Mouse (Mus musculus) mouse trophoblast stem cell (cell line): ENCODE measurements around the gene Ptma.

ENCODE experiments used
- in situ Hi-C, 2 experiments: fragments of 300-500 bp; cut with MseI, MboI; formaldehyde crosslinking; loops; 2 replicates in 1 of 2; 3 replicates in 1 of 2; pipeline ENCODE4 v1.15.1; 2025

Ptma gene

GRCm38 (mm10) chr1:86515715-86516410 is 10.7 kb upstream of the Ptma start:
- in situ Hi-C loops = no loop called here

DNA sequence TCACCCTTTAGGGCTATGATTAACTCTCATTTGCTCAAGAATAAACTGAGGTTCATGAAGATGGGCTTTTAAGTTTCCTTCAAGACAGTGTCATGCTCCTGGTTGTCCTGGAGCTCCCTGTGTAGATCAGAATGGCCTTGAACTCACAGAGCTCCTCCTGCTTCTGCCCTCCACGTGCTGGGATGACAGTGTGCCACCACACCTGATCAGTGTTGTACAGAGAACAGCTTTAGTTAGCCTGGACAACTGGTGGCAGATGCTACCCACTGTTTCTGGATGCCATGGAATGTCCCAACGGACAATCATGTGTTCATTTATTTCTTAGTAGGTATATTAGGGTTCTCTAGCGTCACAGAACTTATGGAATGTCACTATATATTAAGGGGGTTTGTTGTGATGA is 9.4 kb upstream of the Ptma start:
- in situ Hi-C loops = no loop called here

- in situ Hi-C loops = no loop called here
Measured at GRCm38 (mm10) chr1:86520361-86520760, 6.2 kb upstream of the Ptma start.

- in situ Hi-C loops = no loop called here
Measured at GRCm38 (mm10) chr1:86522286-86522871, 4.1 kb upstream of the Ptma start.

DNA sequence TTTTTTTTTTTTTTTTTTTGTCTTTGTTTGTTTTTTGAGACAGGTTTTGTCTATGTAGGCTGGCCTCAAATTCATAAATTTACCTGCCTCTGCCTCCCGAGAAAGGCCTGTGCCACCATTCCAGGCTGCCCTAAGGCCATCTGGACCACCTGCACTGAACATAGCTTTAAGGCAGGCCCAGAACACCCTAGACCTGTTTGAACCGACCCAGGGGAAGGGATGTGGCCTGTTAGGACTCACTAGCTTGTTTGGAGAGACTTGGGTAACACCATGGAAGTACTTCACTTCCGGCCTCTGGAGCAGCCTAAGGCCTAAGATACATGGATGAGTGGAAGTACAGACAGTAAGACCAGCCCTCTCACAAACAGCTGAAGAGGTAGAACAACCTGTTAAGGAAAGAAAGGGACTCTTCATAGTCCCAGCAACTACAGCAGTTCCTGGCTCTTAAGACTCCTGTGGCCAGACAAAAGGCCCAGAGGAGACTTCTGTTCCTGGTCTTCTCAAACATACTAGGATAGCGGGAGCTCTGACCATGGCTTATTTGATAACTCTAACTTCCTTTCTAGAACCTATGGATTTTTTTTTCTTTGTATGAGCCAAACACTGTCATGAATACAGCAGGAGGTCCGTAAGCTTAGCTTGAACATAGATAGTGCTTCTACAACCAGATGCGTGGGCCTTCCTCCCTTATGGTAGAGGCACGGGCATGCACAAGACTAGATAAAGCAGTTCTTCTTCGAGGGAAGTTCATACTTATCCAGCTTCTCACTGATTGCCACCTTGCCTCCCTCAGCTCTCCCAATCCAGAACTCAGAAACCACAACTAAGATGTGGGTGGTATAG is 2.5 kb upstream of the Ptma start:
- in situ Hi-C loops = no loop called here

GRCm38 (mm10) chr1:86524619-86525498 is 1.7 kb upstream of the Ptma start:
- in situ Hi-C loops = no loop called here

- in situ Hi-C loops = no loop called here
Measured at GRCm38 (mm10) chr1:86525499-86526115, 919 bp upstream of the Ptma start.

GRCm38 (mm10) chr1:86526789-86527598 is 468 bp downstream of the Ptma start:
- in situ Hi-C loops = no loop called here

GRCm38 (mm10) chr1:86527599-86528486 is 1.3 kb downstream of the Ptma start:
- in situ Hi-C loops = no loop called here

GRCm38 (mm10) chr1:86528571-86529180 is 2.1 kb downstream of the Ptma start:
- in situ Hi-C loops = no loop called here

- in situ Hi-C loops = no loop called here
Measured at GRCm38 (mm10) chr1:86529590-86529989, 3.1 kb downstream of the Ptma start.

DNA sequence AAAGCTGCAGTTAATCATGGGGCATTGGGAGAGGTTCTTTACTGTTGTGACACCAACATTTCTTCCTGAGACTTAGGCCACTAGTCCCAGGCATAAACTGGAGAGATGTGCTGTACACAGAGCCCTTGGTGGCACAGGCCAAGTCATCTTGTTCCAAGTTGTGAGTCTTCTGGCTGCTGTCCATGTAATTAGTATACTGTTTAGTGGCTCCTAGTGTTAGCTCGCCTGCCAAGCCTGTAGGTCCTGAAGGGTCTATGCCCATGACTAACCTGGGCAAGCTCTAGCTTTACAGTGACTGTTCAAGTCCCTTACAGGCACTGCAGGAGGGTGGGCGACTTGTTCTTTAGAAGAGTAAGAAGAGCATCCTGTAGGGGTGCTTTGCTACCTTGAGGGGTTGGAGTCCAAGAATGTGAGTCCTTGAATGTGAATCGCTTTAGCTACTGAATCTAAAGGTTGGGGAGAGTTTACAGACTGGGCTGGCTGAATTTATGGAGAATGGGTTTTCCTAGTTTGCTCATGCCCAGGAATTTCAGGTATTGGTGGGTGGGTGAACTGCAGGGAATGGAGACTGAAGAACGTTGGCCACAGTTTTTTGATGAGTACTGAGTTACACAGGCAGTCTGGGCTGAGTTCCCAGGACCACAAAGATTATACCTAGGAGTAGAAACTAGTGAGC is 4.5 kb downstream of the Ptma start:
- in situ Hi-C loops = no loop called here

DNA sequence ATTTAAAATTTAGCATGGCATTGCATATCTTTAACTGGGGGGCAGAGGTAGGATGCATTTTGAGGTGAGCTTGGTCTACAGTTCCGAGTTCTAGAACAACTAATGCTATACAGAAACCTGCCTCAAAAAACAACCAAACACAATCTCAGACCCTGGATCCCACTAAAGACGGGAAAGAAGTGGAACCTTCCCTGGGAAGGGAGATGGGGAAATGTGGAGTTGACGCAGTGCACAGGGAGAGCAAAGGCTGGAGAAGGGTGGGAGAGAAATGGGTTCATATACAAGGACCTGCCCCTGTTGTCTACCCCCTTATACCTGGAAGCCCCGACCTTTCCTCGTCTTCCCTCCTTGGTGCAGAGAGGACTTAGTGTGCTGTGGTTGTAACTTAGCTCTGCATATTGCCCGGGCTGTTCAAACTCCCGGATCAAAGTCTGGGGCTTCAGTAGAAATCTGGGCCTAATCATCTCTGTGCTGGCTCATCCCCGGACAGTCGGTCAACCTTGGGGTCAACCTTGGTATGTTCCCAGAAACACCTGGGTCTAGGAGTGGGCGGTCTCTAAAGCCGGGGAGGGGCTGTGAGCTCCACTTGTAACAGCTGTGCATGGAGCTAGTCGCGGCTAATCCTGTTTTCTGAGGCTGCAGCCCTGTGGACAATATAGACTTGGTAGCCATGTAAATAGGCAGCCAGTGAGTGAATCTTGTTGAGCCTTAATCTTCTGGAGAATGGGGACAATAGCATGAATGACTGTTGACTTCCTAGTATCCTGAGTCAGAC is 5.2 kb downstream of the Ptma start:
- in situ Hi-C loops = no loop called here

DNA sequence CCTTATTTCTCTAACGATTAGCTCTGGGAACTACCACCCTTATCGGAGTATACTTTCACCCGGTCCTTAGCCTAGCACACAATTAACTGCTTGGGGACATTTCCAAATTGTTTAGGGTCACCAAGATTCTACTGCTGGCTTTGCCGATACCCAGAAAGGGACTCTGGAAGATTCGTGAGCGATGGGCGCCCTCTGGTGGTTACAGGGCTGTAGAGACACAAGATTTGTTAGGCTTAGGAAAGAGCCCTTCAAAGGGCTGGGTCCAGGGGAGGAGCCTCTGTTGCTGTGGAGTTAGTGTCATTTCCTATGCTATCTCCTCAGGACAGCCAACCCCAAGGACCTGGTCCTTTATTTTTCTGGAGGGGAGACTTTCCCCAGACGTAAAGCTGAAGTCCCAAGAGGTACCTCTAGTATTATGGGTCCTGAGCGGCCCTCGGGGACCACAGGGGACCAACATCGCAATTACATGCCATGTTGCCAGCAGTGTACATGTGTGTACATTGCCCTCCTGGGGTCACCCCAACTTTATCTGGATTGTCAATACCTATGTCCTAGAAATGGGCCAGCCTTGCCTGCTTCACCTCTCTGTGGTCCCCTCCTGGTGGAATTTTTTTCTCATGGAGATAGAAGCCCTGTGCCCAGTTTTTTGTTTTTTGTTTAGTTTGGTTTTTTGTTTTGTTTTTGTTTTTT is 6.0 kb downstream of the Ptma start:
- in situ Hi-C loops = no loop called here

GRCm38 (mm10) chr1:86533411-86534130 is 7.0 kb downstream of the Ptma start:
- in situ Hi-C loops = no loop called here

GRCm38 (mm10) chr1:86538383-86538782 is 11.9 kb downstream of the Ptma start:
- in situ Hi-C loops = no loop called here
